Mouse (Mus musculus): ENCODE results near the gene Ptprk.

Ptprk gene

GRCm38 (mm10) chr10:28112826-28113589 is 38.4 kb downstream of the Ptprk start:
- DNase-seq (ENCODE audit: low read depth, low spot score): no peak

GRCm38 (mm10) chr10:28113879-28114278 is 39.3 kb downstream of the Ptprk start:
- DNase-seq (ENCODE audit: low read depth, low spot score): no peak

- no peak for DNase-seq (ENCODE audit: low read depth, low spot score)
Observed at GRCm38 (mm10) chr10:28116982-28117381, 42.4 kb downstream of the Ptprk start.

- no peak for DNase-seq (ENCODE audit: low read depth, low spot score)
Observed at GRCm38 (mm10) chr10:28118783-28119365, 44.3 kb downstream of the Ptprk start.

DNA sequence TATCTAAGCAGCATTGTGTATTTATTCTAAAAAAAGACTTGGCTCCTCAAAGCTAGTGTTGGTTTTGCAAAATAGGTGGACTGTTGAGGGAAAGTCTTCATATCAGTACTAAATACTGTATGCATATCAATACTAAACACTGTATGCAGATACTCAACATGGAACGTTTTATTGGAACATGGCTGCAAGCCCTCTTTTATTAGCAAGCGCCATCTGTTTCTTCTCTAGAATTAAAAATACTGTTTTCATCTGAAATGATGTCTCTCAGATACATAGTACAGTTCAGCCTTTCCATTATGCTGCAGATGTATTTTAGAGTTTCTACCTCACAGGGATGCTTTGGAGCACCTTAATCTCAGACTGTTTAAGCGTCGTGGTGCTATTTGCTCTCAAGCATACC is 49.3 kb downstream of the Ptprk start:
- no peak for DNase-seq (ENCODE audit: low read depth, low spot score)

- DNase-seq (ENCODE audit: low read depth, low spot score): no peak
Observed at GRCm38 (mm10) chr10:28128011-28128410, 53.4 kb downstream of the Ptprk start.

GRCm38 (mm10) chr10:28128450-28128849 is 53.8 kb downstream of the Ptprk start:
- no peak for DNase-seq (ENCODE audit: low read depth, low spot score)

DNA sequence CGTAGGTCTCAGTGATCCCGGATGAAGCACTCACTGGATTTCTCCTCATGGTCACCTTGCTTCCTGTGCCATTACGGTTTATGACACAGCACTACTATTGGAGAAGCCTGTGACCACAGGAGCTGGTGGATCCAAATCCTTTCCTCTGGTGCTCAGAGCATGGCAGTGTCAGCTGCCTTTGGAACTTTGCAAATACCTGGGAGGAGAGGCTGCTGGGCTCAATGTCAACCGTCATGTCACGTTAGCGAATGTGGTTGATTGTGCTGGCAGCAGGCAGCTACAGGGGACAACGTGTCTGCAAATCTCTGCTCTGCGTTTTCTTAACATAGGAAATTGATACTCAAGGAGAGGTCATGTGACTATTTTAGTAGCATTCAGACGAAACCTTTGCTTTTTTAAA is 55.8 kb downstream of the Ptprk start:
- no peak for DNase-seq (ENCODE audit: low read depth, low spot score)

- DNase-seq (ENCODE audit: low read depth, low spot score): no peak
Observed at GRCm38 (mm10) chr10:28133770-28134169, 59.1 kb downstream of the Ptprk start.

DNA sequence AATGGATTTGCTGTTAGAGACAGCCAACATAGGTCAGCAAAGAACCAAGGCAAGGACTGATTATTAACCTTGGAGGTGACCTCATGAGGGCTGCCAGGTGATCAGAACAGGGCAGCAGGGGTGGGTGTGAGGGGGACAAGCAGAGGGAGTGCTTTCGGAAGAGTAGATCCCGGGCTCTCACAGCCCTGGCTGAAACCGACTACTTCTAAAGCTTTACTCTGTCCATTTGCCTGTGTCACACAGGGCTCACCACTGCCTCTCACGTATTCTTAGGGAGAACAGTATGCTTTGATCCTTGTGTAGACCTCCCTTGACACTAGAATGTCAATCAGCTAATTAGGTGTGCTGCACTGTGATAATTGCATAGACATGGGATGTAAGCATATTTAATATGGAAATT is 63.8 kb downstream of the Ptprk start:
- DNase-seq (ENCODE audit: low read depth, low spot score): no peak

DNA sequence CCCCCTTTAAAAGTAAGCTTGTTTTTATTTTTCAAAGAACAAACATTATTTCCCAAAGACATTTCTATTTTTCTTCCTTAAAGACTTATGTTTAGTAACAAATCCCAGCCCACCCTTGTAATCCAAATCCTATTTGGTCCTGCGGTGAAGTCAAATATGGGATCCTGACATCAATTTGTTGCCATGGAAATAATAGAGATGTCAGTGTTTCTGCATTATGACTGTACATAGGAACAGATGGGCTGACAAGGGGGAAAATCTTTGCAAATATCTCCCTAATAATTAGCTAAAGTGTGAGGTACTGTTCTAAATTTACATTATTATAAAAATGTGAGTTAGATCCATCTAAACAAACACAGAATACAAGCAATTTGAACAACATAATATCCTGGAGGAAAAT is 69.8 kb downstream of the Ptprk start:
- no peak for DNase-seq (ENCODE audit: low read depth, low spot score)

- no peak for DNase-seq (ENCODE audit: low read depth, low spot score)
Observed at GRCm38 (mm10) chr10:28145326-28145725, 70.7 kb downstream of the Ptprk start.

- no peak for DNase-seq (ENCODE audit: low read depth, low spot score)
Observed at GRCm38 (mm10) chr10:28155688-28156685, 81.4 kb downstream of the Ptprk start.

DNA sequence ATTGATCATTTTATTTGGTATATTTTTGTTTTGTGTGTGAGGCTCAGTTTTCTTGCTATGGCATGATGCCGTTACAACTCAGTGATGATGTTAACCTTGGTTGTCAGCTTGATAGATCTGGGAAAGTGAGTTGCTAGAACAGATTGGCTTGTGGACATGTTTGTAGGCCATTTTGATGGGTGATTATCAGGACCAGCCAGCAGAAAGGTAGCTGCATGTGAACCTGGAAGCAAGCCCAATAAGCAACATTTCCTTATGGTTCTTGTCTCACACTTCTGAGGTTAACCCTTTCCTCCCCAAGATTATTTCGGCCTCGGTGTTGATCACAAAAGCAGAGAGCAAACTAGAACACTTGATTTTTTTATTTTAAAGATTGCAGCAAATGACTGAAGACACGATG is 85.1 kb downstream of the Ptprk start:
- DNase-seq (ENCODE audit: low read depth, low spot score): no peak

GRCm38 (mm10) chr10:28161306-28161705 is 86.7 kb downstream of the Ptprk start:
- DNase-seq (ENCODE audit: low read depth, low spot score): no peak

GRCm38 (mm10) chr10:28164250-28164649 is 89.6 kb downstream of the Ptprk start:
- no peak for DNase-seq (ENCODE audit: low read depth, low spot score)

DNA sequence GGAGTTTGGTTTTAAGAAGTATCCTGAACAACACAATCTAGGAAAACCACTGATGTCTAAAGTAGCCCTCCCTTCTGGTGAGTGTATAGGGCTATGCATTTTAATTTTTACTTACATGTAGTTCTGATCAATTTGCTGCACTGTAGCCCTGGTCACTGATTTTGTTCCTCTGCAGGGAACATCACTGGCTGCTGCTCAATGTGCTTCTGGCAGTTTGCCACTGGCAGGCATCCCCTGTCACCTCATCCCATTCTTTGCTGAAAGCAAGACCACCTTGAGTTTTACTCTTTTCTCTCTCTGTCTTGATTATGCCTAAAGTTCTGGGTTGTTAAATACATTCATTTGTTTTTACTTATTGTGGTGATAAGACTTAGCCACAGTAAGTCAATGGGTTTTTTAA is 90.1 kb downstream of the Ptprk start:
- DNase-seq (ENCODE audit: low read depth, low spot score): no peak

DNA sequence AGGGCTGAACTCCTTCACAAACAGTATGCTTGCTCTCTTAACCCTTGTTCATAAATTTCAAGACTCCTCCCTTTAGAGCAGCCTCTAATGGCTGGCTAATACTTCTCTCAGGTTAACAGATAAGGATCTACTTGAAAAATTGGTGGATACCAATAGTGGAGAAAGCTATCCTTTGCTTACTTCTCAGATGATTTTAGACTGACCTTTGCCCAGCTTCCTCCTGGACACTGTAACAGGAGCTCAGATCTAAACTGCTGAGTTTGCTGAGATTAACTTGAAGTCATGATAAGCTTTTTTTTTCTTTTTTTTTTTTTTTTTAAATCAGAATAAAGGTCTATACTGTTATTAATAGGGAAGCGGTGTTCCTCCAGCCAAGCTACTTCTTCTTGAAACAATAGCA is 92.0 kb downstream of the Ptprk start:
- no peak for DNase-seq (ENCODE audit: low read depth, low spot score)

DNA sequence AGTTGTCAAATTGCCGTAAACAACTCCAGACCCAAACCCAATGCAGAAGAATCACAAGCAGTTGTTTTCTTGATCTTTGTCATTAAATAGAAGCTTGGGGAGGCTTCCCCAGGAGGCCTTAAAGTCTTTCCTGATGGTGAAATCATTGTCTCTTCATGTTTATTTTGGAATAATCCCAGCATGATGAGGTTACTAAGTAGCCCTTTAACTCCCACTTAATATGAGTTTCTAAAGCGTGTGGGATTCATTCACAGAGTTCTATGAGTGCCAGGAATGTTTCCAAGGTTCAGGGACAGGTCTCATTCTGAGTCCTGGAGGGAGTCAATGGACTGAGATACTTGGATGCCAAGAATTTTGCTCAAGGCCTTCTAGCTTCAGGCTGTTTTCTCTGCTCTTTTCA is 92.5 kb downstream of the Ptprk start:
- no peak for DNase-seq (ENCODE audit: low read depth, low spot score)

- no peak for DNase-seq (ENCODE audit: low read depth, low spot score)
Observed at GRCm38 (mm10) chr10:28171196-28171595, 96.6 kb downstream of the Ptprk start.

- no peak for DNase-seq (ENCODE audit: low read depth, low spot score)
Observed at GRCm38 (mm10) chr10:28178876-28179275, 104.3 kb downstream of the Ptprk start.

DNA sequence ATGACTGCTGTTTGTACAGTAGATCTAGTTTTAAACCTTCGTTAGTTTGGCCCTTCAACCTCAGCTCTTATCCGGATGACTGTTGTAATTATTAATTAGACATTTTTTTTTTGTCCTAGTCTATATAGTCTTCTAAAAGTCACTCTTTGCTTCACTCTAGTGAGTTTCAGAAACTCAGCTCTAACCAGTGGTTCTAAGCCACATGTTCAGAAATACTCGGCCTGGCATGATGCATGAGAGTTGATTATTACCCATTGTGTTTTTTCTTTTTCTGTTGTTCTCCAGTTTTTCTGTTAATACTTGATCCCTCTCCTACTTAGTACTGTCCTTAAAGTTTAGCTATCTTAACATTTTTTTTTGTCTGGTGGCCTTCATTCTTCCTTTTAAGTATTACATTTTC is 107.5 kb downstream of the Ptprk start:
- no peak for DNase-seq (ENCODE audit: low read depth, low spot score)
